Mouse (Mus musculus) embryonic facial prominence, embryonic 13.5 days (tissue): ENCODE results near the gene Ccl11. TPM values are rescaled to one million over a fixed set of nuclear protein-coding genes. Genes with fewer than 3 reads are reported as not detected.

Source experiments
- ATAC-seq: fragments of 200-750 bp; cut with Nextera tagmentation; 2 replicates; pipeline ENCODE4 v1.8.0; 2017; ENCODE audit warnings: low read depth; ENCODE audit not compliant: insufficient number of reproducible peaks, insufficient read depth, low FRiP score, low TSS enrichment
- H3K27ac ChIP-seq: fragments of 300-500 bp; sonication (generic); 2 replicates; pipeline ENCODE4 v1.5.1; 2015; ENCODE audit warnings: moderate library complexity, mild to moderate bottlenecking, inconsistent platforms
- H3K27me3 ChIP-seq: fragments of 300-500 bp; sonication (generic); 2 replicates; pipeline ENCODE4 v1.6.1; 2015; ENCODE audit warnings: mild to moderate bottlenecking, inconsistent platforms
- H3K36me3 ChIP-seq: fragments of 300-500 bp; sonication (generic); 2 replicates; pipeline ENCODE4 v1.6.1; 2015; ENCODE audit warnings: mild to moderate bottlenecking, inconsistent platforms
- H3K4me1 ChIP-seq: fragments of 300-500 bp; sonication (generic); 2 replicates; pipeline ENCODE4 v1.6.1; 2015; ENCODE audit warnings: inconsistent platforms
- H3K4me2 ChIP-seq: fragments of 300-500 bp; sonication (generic); 2 replicates; pipeline ENCODE4 v1.6.1; 2015; ENCODE audit warnings: moderate library complexity, mild to moderate bottlenecking, inconsistent platforms
- H3K4me3 ChIP-seq: fragments of 300-500 bp; sonication (generic); 2 replicates; pipeline ENCODE4 v1.5.1; 2015; ENCODE audit warnings: mild to moderate bottlenecking, inconsistent platforms
- H3K9ac ChIP-seq: fragments of 300-500 bp; sonication (generic); 2 replicates; pipeline ENCODE4 v1.6.1; 2015; ENCODE audit warnings: mild to moderate bottlenecking, inconsistent platforms
- H3K9me3 ChIP-seq: fragments of 300-500 bp; sonication (generic); 2 replicates; pipeline ENCODE4 v1.6.1; 2016; ENCODE audit warnings: inconsistent platforms
- WGBS: fragments of 180-500 bp; shearing (Covaris S2); methylation state at CpG from one replicate; pipeline ENCODE4 v1.1.7; 2015; ENCODE audit warnings: mixed read lengths; 5-methylcytosine and 5-hydroxymethylcytosine counted together
- polyA plus RNA-seq: library from polyadenylated mRNA; unstranded; fragments of >200 nt; fragmentation: Nextera tagmentation; extraction: Ambion mirVana; gene quantifications from 2 replicates; pipeline ENCODE4 v1.2.1, GENCODE M21; 2015

Ccl11 gene
- polyA plus RNA-seq, 1 experiment from 2014 or later, result 1.2 TPM

GRCm38 (mm10) chr11:82101087-82101486 is 43.5 kb downstream of the Ccl11 start:
- H3K4me1 ChIP-seq, result no peaks in the 10 kb centered on the region
- H3K4me3 ChIP-seq, result no peak overlapping the region
- H3K9me3 ChIP-seq, result no peaks in the 10 kb centered on the region
- WGBS, result 86% methylated on average over 4 of the region's 4 CpGs
- no peak overlapping the region for H3K9ac ChIP-seq
- H3K4me2 ChIP-seq, result no peak overlapping the region
- no peak overlapping the region for H3K27ac ChIP-seq
- no peak for ATAC-seq
- H3K36me3 ChIP-seq, result no peaks in the 10 kb centered on the region
- H3K27me3 ChIP-seq, result no peaks in the 10 kb centered on the region

DNA sequence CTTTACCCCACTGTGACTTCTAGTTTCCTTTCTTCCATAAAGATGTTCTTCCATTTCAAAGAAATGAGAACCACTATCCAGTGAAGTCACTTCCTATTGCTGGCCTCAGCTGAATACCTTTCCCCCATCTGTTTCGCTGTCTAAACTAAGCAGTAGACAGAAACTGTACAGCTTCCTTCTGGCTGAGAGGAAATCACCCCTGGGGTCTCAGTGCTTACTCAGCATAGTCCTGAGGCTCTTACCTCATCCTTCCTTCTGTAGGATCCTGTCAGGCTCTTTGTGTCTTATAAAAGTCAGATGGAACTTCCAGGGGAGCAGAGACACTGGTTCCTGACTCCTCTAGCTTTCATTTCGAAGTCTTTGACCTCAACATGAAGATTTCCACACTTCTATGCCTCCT is 43.9 kb downstream of the Ccl11 start, which contains the start of gene Ccl12:
Ccl12 (plus strand) TSS at position 317 of the 400 bp plus-strand sequence.
- Histone ChIP-seq H3K27me3 (no peaks in the 10 kb centered on the region), H3K4me3 (no peak within 1 kb of the TSS), H3K4me1 (no peaks in the 10 kb centered on the region), H3K27ac (no peak within 1 kb of the TSS), H3K9me3 (no peaks in the 10 kb centered on the region), H3K4me2 (no peak within 1 kb of the TSS), H3K36me3 (no peaks in the 10 kb centered on the region), H3K9ac (no peak within 1 kb of the TSS)
- no peak for ATAC-seq
- 64% methylated on average over 2 of the region's 2 CpGs for WGBS

GRCm38 (mm10) chr11:82109611-82110010 is 52.0 kb downstream of the Ccl11 start:
- no peak overlapping the region for H3K9ac ChIP-seq
- H3K27me3 ChIP-seq, result no peaks in the 10 kb centered on the region
- no peak for ATAC-seq
- H3K36me3 ChIP-seq, result no peaks in the 10 kb centered on the region
- H3K4me3 ChIP-seq, result no peak overlapping the region
- H3K9me3 ChIP-seq, result no peaks in the 10 kb centered on the region
- no peak overlapping the region for H3K27ac ChIP-seq
- no peak overlapping the region for H3K4me2 ChIP-seq
- H3K4me1 ChIP-seq, result 0 out of 2 replicates have a peak, but pooled peaks cover 3% of the 10 kb centered on the region

DNA sequence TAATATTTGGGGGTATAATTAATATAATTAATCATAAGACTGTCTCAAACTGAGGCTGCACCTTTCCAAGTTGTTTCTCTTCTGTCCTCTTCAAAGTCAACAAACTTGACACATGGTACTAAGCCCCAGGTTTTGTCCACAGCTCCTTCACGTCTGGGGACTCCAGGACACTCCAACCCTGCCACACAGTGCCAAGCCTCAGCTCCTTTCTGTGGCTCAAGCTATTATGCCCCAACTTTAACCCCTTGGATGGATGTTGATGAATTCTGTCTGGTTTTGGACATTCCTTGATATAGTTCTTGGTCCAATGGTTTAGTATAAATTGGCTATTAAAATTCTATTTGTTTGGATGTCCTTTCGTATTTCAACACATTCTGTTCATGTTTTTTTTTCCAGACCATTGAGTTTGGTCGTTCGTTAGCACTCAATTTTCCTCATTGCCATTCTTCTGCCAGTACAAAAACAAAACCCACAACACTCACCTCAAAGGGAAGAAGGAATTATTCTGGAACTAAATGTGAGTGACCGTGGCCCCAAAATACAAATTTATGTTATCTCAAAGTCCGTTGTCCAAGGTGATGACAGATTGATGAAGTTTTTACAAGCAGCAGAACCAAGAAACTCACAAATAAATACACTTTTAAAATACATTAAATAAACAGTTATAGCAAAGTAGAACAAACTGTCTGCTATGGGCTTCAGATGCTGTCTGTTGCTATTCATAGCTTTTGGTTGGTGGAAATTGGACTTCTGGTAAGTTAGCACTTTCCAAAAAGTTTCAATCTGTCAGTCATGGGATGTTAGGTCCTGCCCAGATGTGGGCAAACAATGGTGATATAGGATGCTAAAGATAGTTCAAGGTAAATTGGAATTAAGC is 53.0 kb downstream of the Ccl11 start:
- H3K4me1 ChIP-seq, result 0 out of 2 replicates have a peak, but pooled peaks cover 3% of the 10 kb centered on the region
- H3K9me3 ChIP-seq, result no peaks in the 10 kb centered on the region
- WGBS, result 82% methylated on average over 6 of the region's 6 CpGs
- no peak overlapping the region for H3K4me3 ChIP-seq
- ATAC-seq, result no peak
- no peaks in the 10 kb centered on the region for H3K36me3 ChIP-seq
- H3K4me2 ChIP-seq, result no peak overlapping the region
- no peaks in the 10 kb centered on the region for H3K27me3 ChIP-seq
- H3K27ac ChIP-seq, result no peak overlapping the region
- H3K9ac ChIP-seq, result no peak overlapping the region

Other genes with a start within 250 kb of the Ccl11 start
- gene 5530401A14Rik, start 197.2 kb upstream of the Ccl11 start, polyA plus RNA-seq, result 0.07 TPM in 1 of 2 replicates, not detected in the other
- 0.45 and 0.60 TPM in 2 replicates for gene Asic2, start 89.4 kb upstream of the Ccl11 start, polyA plus RNA-seq
- gene Ccl2, start 22.3 kb upstream of the Ccl11 start, polyA plus RNA-seq, result 2.9 and 4.2 TPM in 2 replicates
- gene Gm17268, start 19.3 kb upstream of the Ccl11 start, polyA plus RNA-seq, result not detected in 2 replicates
- gene Ccl7, start 12.1 kb upstream of the Ccl11 start, polyA plus RNA-seq, result 1.3 and 1.5 TPM in 2 replicates
- gene Ccl12, start 44.0 kb downstream of the Ccl11 start, polyA plus RNA-seq, result 2.7 and 3.5 TPM in 2 replicates
- not detected in 2 replicates for gene Ccl8, start 57.4 kb downstream of the Ccl11 start, polyA plus RNA-seq
- gene Ccl1, start 247.9 kb downstream of the Ccl11 start, polyA plus RNA-seq, result not detected in 2 replicates